Mouse (Mus musculus) testis, postnatal 14 days (tissue): ENCODE results near the gene Brms1.

Experiments used
- DNase-seq: peaks from one replicate; pipeline ENCODE4 v3.0.0; 2021; ENCODE audit warnings: low spot score

Brms1 gene

DNA sequence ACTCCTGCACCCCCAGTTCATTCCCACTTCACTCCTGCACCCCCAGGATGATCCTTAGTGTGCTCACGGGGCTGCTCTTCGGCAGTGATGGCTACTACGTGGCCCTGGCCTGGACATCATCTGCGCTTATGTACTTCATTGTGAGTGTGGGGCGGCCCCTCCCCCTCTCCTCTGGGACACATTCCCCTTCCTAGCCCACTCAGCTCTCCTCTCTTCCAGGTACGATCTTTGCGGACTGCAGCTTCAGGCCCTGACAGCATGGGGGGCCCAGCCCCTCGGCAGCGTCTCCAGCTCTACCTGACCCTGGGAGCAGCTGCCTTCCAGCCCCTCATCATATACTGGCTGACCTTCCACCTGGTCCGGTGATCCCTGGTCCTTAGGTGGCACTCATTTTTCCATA is 50.9 kb downstream of the Brms1 start:
- no peak for DNase-seq

GRCm38 (mm10) chr19:5093481-5094242 is 52.5 kb downstream of the Brms1 start:
- DNase-seq = no peak

DNA sequence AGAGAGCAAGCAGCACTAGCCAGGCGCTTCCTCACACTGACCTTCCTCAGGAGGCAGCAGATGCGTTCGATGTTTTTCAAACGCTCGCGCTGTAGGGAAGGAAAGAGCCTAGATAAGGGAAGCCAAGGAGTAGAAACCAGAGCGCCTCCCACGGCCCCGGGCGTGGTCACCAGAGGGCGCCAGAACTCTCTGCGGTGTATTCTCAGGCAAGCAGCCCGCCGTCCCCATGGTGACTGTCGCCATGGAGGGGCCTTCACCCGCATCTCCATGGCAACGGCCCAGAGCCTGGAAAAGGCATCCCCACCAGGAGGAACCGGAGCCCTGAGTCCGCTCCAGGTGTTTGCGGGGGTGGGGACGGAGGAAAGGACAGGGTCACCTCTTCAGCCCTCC is 53.1 kb downstream of the Brms1 start:
- DNase-seq = peak; percentile 87

DNA sequence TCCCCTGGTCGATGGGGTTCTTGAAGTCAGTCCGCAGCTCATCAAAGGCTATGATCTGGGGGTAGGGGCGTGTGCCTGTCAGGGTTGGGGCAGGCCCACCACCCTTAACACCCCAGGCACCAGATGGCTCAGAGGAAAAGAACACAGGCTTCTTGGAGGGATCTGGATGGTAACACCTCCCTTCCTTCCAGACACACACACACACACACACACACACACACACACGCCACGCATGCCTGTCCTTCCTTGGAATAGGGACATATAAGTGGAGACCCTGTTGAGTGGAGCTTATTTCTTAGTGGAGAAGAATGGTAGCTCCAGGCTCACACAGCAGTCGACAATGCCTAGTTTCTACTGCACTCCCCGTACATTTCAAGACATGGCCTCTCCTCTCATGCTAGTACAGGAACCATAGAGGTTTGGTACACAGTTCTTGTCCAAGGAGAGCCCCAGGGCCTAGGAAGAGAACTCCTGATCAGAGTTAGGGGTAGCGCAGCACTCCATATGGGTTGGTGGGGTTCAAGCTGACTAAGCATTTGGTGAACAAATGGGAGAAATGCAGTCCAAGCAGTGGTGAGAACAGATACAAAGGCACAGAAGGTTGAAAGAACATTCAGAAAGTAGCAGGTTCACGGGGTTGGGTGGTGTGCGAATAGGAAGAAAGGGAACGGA is 53.7 kb downstream of the Brms1 start:
- no peak for DNase-seq

DNA sequence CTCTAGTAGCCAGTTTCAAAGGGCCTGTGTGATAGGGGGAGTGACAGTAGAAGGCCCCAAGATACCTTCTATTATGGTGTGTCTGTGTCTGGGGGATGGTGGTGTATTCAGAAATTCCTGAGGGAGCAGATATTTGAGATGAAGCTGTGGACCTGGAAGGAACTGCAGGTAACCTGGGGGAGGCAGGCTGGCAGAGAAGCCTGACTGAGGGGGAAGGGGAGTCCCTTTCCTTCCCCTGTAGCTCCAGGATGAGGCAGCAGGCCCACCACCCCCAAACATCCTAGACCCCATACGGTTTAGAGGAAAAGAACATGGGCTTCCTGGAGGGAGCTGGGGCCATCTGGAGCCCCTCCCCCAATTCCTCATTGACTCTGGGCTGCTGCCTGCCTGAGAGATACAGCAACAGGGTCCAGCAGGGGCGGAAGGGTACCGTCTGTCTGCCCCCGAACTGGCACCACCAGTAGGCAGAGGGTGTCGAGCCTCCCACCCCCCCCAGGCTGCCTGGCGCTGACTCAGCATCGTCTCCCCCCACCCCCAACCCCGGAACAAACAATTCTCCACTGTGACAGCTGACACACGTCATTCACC is 54.8 kb downstream of the Brms1 start:
- no peak for DNase-seq

DNA sequence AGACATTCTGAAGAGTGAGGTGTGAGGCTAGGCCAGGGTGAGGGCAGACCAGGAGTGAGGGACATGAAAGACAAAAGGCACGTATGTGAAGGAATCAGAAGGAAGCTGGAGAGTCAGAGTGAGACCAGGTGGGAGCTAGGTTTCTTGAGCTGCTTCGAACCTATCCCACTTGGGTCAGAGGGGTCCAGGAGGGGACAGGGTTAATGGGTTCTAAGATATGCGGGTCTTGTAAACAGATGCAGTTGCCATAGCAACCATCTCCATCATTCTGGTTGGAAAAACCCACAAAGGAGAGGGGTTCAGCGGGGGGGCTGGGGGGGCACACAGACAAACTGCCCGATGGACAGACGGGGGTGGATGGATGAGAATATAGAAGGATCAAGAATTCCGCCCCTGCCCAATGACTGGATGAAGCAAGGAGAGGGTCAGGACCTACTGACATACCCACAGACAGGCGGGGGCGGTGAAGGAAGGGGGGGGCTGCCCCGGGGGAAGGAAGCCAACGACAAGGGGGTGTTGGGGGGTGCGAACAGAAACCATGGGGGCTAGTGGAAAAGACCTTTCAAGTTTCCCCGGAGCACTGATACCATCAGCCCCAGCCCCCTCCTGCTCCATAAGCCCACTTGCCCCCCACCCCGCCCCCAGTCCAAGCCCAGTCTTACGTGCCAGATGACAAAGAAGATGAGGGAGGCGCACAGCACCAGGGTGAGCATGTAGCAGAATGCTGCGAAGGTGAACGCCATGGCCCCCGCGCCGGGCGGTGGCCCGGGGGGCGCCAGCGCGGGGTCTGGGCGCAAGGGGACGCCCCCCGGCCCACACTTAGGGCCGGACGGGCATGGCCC is 56.6 kb downstream of the Brms1 start:
- no peak for DNase-seq

GRCm38 (mm10) chr19:5098363-5099143 is 57.4 kb downstream of the Brms1 start, which contains the start of gene Cnih2:
Gene Cnih2, minus strand, starts transcription at chr19:5098521.
- DNase-seq = peak; percentile 20
